Mouse (Mus musculus) brain, embryonic 14.5 days (tissue): ENCODE measurements at regions not wholly inside any gene's neighbourhood (a gene's known extent, or its start where the extent isn't known, plus 50 kb on each side); places are given as distances from the start of the nearest gene placed in this dataset.

Experiments used
- CTCF ChIP-seq: fragments of 200-500 bp; IDR thresholded peaks from 2 replicates; pipeline ENCODE4 v1.5.1; 2012; ENCODE audit warnings: inconsistent platforms, mild to moderate bottlenecking, moderate library complexity, borderline replicate concordance; ENCODE audit not compliant: insufficient read depth, insufficient read length; ENCODE audit errors: extremely low read depth
- POLR2A ChIP-seq: fragments of 200-500 bp; IDR thresholded peaks from 2 replicates; pipeline ENCODE4 v1.6.1; 2012; ENCODE audit warnings: mild to moderate bottlenecking, inconsistent platforms, borderline replicate concordance; ENCODE audit not compliant: poor library complexity, insufficient read depth, insufficient read length, severe bottlenecking; ENCODE audit errors: extremely low read depth

DNA sequence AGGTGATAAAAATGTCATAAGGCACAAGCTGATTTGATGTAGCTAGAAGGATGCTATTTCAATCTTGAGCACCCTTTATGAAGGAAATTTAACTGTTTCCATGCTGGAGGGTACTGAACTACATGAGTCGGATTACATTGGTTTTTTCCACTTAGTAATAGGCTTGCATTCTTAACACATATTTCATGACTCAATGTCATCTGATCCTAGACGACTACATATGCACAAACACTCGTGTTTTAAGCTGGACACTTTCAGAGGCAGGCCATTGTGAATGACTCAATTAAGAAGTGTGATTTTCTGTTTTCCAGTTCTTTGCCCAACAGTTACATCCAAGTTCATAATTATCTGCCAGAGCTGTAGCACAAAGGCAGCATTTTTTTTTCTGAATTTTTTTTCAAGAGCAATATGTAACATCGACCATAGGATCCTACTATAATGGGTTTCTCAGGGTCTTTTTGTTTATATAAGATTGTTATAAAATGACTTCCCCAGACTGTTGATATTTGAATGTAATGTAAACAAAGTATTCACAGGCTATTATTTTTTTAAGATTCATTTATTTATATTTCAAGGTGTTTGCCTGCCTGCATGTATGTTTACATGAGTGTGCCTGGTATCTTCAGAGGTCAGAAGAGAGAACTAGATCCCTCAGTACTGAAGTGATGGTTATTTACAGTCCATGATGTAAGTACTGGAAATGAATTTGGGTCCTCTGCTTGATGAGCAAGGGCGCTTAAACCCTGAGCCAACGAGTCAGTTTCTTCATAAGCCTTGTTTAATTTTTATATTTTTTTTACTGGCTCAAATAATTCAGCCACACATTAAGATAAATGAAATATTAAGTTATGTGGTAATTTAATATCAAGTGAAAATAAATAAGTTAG is 526.6 kb upstream of the Gje1 start:
- TF ChIP-seq POLR2A (no peak), CTCF (no peak)
